Mouse (Mus musculus) fat pad, adult 2 months (tissue): ENCODE data around the gene 5730596B20Rik.

Experiments used
- DNase-seq: peaks from one replicate; pipeline ENCODE4 v3.0.0-alpha.2; 2011; ENCODE audit warnings: low read depth, low spot score; ENCODE audit errors: extremely low read depth

5730596B20Rik gene

DNA sequence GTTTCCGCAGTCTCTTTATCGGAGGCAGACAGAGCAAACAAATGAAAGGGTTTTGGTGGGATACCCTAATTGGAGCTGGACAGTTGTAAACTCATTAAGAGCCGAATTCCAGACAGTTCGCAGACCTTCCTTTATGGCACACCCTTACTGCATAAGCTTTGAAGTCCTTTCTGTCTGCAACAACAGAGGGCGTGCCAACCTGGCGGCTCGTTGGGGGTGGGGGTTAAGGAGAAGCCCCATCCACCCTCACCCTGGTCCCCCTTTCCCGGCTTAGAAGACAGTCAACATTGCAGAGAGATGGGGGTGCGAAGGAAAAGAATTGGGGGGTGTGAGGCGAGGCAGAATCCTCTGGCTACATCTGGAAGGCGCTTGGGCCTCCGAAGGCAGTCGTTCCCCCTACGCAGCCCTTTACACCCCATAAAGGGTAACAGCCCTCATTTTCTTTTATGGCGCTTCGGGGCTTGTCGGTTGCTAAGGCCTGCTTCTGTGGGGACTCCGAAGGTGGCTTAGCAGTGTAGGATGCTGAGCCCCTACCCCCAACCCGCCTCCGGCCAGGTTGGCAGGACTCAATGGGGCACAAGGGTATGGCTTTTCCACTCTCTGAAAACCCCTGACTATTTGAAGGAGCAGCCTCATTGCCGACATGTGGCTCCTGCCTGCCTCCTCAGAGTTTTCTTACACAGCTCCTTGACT lies 44.8 kb downstream of the 5730596B20Rik start:
- no peak for DNase-seq

DNA sequence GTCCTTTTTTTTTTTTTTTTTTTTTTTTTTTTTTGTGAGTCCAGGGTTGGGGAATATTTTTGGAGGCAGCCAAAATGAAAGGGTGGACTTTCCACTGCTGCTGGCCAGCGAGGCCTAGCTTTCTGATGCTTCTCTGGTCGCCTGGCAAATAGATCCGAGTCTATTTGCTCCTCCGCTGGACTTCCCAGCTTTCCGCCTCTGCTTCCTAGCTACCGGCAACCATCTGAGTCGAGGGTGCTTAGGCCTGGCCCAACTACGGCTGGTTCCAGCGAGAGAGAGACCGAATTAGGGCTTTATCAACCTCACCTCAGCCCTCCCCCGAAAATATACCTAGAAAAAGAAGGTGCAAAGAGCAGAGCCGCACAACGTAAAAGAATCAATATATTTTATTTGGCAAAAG lies 45.4 kb downstream of the 5730596B20Rik start:
- no peak for DNase-seq

DNA sequence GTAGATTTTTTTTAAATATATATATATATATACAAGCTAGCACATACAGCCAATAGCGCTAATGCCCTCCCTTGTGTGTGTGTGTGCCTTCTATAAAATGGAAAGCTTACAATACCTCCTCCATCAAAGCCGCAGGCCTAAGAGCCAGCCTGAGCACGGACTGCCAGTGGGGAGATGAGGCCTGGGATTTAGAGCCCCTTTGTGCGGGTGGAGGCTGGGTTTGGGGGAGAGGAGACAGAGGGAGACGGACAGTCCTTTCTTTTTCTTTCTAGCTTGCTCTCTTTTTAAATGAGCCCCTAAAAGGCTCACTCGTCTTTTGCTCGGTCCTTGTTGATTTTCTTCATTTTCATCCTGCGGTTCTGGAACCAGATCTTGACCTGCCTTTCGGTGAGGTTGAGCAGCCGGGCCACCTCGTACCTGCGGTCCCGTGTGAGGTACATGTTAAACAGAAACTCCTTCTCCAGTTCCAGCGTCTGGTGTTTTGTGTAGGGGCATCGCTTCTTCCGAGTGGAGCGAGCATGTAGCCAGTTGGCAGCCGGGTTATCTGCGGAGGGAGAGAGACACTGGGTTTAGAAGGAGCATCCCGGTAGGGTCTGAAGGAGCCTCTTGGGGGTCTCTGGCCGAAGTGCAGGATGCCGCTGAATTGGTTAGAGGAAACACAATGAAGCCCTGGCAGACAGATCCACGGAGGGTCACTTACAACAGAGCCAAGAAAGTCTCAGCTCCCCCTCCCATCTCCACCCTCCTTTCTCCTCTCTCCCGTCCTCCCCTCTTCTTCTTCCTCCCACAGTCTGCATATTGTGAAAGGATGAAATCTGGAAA lies 46.9 kb downstream of the 5730596B20Rik start:
- no peak for DNase-seq

DNA sequence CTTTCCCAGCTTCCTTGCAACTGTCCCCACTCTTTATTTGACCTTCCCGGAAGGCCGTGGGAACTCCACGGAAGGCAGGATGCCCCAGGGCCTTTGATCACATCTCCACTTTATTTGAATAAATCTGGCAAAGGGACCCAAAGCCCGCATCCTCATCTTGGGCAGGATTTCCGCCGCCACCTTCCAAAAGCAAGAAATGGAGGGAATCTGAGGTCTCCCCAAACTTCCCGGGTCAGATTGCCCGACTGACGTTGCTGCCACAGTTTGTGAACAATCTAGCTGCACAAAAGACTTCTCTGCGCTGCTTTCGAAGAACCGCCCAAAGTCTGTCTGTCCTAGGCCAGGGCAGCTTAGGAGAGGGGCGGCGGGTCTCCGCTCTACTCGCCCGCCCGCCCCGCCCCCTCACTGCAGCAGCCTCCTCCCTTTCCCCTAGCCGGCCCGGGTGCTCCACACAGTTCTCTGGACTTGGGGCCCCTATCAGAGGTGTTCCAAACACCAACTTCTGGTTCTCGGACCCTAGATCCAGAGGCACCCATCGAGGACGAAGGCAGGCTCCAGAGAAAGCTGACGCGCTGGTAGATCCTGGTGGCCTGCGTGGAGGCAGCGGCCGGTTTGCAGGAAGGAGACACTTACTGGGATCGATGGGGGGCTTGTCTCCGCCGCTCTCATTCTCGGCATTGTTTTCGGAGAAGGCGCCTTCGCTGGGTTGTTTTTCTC lies 47.8 kb downstream of the 5730596B20Rik start:
- no peak for DNase-seq

DNA sequence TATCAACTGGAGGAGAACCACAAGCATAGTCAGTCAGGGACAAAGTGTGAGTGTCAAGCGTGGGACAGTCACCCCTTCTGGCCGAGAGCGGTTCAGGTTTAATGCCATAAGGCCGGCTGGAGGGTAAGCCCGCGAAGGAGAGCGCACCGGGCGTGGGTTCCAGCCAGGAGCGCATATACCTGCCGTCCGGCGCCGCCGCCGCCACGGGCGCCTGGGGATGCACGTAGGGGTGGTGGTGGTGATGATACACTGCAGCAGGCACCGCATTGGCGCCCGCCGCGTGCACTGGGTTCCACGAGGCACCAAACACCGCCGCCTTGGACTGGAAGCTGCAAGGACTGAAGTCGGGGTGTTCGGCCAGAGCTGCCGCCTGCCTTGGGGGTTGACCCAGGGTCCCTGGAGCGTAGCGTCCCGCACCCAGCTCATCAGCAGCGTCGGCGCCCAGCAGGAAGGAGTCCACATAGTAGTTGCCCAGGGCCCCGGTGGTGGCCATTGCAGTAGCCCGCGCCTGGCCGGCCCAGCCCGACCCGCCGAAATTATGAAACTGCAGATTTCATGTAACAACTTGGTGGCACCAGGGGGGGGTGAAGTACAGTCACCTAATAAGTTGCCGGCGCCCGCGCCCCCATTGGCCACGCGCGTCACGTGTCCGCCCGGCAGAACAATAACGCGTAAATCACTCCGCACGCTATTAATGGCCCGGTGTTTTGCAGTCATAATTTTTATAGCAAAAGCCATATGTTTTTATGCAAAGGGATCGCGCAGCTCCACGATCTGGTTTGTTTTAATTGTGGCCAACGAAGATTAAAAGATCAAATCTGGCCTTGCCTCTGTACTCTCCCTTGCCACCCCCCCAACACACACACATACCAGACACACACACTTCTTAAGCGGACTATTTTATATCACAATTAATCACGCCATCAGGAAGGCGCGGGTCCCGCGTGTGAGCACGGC lies 48.6 kb downstream of the 5730596B20Rik start:
- peak; percentile 59 for DNase-seq

DNA sequence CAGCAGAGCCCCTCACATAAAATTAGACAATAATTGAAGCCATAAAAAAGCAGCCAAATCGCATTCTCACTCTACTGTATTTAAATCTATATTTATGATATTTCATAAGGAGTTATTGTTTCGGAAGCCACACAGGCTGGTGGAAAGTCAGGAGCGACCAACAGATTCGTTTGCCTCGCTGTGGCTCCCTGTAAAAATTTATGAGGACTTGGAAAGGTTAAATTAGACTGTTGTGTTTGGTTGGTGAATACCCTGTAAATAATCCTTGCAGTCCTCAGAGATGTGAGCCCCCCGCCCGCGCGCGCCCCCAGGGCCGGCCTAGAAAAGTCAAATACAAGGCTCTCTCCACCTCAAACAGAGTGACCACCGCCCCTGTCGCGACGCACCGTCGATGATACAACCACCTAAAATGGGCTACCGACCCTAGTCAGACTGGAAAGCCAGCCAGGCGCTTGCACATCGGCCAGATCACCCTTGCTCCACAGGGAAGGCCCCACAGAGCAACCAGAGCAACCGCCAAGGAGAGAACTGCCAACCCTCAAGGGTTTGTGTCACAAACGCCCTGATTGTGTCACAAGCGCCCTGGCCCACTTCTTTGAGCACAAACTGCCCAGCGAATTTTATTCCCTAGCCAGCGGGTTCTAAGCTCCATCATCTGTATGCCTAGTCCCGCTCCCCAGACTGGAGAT lies 49.4 kb downstream of the 5730596B20Rik start:
- DNase-seq = peak; percentile 63

DNA sequence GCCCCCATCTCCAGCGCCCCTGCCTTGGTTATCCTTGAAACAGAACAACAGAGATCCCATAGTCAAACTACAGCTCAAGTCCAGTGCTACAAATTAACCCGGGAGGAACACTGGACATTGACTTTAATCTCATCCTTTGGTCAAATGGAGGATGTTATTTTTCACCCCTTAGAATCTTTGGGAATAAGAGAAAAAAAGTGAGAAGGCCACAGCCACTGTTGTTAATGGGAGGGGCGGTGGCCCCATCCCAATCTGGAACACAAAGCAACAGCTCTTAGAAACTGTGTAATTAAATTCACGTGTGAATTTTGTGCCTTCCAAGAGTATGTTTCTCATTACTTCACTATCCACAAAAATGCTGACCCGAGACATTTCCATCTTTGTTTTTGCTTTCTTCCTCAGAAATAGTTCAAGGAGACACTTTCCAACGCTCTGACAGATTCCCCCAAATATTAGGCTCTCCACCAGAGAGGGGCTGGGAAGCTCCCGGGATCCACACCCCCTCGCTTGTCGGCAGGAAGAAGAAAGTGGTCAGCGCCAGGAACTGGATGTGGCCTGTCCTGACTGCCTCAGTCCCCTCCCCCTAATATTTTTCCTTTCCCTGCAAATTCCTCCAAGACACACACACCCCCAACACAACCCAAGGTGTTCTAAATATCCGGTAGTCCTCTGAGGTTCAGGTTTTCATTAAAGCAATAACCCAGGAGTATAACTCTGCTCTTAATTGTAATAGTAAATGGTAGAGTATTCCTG lies 50.3 kb downstream of the 5730596B20Rik start:
- DNase-seq = no peak

DNA sequence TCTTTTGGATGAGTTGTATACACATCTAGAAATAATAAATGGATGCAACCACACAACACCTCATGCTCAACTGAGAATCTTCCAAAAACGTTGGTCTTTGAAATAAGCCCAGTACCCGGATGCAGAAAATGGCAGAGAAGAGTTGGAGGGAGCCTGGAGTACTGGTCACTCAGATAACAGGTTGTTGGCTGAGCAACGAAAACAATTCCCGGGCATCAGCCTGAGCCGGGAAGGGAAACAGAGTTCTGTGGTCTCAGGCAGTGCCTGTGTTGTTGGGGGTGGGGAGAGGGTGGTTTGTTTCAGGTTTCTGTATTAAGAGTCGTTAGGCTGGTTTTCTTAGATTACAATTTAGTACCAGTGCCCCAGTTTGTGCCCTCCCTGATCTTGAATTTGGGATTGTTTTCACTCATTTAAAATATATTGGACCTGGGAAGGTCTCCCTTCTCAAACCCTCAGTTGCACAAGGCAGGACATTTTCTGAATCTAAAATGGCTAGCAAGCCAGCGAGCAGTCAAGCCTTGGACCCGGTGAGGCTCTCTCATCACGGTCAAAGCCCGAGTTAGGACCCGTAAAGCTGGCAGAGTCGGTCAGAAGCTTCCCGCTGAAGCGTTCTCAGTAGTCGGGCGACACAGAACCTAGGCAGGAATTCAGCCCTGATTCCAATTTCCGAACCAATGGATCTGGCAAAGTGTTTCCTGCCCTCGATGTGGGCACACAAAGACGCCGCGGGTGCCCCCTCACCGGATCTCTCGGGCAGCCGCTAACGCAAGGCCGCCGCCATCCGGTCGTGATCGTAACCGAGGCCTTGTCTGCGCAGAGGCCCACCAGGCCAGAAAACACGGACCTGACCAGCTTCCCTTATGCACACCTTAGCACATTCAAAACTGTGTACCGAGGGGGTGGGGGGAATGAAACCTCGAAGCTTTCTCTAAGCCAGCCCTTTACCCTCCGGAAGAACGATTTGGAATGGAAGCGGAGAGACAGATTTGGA lies 51.5 kb downstream of the 5730596B20Rik start:
- DNase-seq = no peak

DNA sequence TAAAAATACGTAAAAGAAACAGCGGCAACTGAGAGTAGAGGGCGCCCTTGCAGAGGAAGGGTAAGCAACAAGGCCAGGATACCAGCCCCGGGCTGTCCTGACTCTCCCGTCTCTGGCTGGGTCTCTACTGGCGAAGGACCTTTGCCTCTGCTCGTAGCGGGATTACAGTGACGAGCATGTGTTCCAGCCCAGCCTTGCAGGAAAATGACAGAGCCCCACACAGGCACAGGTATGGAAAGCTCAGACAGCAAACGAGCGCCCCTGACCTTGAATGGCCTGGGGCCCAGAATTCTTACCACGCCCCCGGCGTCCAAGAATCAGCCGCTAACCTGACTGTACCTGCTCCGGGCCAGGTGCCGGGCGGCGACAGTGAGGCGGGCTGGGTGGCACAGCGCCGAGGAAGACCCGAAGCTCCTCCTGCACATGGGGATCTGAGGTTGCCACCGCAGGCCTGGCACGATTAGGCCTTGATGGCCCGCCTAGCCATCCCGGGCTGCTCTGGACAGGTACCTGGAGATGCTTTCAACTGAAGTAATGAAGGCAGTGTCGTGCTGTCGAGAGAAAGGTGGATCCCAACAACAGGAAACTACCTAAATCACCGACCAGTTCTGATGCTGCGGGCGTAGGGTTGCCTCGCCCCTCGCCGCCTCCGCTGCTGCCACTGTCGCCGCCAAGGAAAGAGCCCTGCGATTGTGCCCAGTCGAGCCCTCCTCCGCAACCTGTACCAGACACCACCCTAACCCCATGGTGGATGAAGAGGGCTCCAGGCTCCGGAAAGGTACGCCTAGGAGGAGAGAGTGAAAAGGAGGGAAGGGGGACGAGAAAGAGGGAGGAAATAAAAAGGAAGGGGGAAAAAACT lies 52.5 kb downstream of the 5730596B20Rik start:
- DNase-seq = no peak
